Mouse (Mus musculus) gastrocnemius, postnatal 10 days (tissue): ENCODE results near the gene Nipal4. TPM values are rescaled to one million over a fixed set of nuclear protein-coding genes. Genes with fewer than 3 reads are reported as not detected.

Source experiments
- DNase-seq: peaks from one replicate; pipeline ENCODE4 v3.0.0; 2021; ENCODE audit warnings: mixed read lengths
- microRNA-seq, 2 experiments: library from miRNA; unstranded; fragments of <30 nt; microRNA quantifications; one replicate each; pipeline ENCODE4 v1.2.0; 2021
- total RNA-seq, 2 experiments: library from RNA; stranded (reverse); gene quantifications; 2 replicates each; pipeline ENCODE4 v1.2.3; 2021

Gene Nipal4
- total RNA-seq, 2 experiments from 2014 or later: 0.16 to 0.23 TPM

- DNase-seq: no peak
Observed at GRCm38 (mm10) chr11:46115411-46116173, 50.7 kb downstream of the Nipal4 start.

DNA sequence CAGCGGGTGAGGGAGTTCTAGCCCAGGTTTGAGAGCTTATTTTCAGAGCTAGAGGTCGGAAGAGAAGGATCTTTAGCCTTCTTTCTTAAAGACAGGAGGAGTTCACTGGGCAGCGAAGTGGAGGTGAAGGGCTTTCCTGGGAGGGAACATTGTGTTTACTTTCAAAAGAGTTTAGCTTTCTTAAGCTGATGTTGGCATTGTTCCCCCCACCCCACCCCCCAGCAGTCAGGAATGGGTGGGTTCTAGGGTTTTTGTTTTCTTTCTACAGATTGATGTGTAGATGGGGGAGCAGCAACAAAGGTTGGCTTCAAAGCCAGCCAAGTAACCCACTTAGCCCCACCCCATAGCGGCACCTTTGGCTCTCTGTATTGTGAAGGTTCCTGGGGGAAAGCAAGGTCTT, 51.3 kb downstream of the Nipal4 start:
- DNase-seq: no peak

DNA sequence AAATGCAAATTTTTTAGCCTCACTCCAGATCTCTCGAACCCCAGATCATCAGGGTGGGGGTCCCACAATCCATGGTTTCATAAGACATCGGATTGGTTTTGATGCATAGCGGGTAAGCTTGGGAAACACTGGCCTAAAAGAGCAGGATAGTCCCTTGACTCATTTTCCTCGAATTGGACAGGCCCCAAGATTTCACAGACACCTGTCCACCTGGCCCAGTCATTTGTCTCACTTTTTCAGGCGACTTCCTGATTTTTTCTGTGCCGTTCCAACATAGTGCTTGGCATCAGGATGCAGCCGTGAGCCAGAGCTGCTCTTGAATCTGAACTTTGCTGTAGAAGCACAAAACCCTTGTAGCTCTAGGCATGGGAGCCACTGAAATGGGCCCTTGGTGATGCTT, 52.1 kb downstream of the Nipal4 start:
- no peak for DNase-seq

DNA sequence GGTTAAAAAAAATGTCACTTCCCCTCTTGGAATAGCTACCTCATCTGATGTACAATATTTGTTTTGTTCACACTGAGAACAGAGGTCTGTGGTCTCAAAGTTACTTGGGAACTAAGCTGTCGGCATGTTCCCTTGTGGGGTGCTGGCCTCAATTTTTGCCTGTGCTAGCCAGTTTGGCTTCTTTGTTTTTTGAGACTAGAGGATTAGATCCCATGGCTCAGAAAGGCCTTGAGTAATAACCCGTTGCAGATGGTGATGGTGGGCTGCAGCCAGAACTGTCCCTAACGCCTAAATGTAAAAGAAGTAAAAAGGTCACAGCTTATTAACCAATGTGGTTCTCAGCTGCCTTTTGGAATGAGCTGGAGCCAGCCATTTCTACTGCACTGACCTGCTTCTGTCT, 53.1 kb downstream of the Nipal4 start:
- DNase-seq: no peak

- no peak for DNase-seq
Observed at GRCm38 (mm10) chr11:46110945-46111287, 55.4 kb downstream of the Nipal4 start.

DNA sequence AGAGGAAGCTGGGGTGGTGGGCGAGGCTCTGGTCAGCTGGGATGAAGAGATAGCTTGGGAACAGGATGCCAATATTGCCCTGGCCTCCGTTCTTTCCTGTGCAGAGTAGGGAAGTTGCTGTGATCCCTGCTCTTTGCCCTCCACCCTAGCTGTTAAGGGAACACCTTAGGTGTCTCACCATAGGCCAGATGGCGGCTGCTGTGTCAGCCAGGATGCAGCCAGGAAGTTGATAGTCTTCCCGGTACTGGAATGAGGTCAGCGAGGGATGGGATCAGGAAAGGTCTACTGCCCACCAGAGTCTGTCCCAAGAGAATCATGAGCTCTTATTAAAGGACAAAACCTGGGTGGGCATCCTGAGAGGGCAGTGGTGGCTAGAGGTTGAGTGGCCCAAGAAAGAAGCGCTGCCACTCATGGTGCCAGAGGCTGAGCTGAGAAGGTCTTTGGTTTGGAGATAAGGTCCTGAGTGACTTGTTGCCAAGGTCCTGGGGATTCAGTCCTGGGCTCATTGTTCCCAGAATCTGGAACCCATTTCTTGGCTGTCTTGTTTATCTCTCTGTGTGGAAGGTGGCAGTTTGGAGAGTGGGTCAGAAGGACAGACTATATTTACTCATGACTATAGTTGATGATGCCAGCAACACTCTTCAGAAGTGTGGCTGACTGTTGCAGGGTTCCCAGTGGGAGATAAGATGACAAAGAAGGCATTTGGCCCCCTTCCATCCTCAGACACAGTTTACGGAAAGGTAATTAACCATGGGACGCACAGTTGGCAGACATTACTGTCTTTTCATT, 56.0 kb downstream of the Nipal4 start:
- no peak for DNase-seq

DNA sequence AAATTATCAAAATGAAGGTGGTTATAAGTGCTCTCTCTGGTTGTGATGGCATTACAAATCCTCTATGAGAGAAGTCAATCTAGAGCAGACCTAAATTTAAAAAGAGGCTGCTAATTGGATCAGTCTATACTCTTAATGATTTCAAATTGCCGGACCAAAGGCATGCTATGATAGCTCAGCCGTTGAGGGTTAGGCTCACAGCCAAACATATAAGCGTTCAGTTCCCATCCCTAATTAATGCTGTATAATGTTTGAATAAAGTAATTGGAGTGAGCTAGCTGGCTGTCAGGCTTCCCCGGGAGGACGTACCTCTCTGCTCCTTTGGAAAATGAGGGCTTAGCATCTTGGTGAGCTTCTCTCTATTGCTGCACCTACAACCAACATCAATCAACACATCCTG, 57.1 kb downstream of the Nipal4 start:
- DNase-seq: no peak

GRCm38 (mm10) chr11:46107046-46107445, 59.3 kb downstream of the Nipal4 start:
- no peak for DNase-seq

DNA sequence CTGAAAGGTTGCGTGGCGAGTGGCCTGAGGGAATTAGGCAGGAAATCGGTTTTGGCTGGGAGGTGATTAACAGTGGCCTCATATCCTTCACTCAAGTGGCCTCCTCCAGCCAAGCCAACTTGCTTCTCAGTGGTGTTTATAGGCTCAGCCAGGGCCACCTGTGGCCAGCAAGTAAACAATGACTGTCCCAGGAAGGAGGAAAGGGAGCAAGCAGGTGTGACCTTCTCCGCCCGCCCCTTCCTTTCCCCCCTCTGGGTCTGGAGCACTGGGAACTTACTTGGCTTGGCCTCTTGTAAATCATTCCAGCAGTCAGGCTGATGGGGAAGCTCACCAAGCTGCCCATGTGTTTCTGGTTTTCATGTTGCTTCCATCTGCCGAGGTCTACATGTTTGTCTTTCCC, 64.2 kb downstream of the Nipal4 start:
- no peak for DNase-seq

Small RNAs within 50 kb of the gene (microRNA-seq; reads per million reads assigned to microRNA genes)
- 0 to 0.32 reads per million in 2 experiments for gene Mir7239
- 0 reads per million in 2 experiments for gene Mir8100

Other genes starting within 250 kb of the Nipal4 start
- gene Lsm11, start 221.6 kb downstream of the Nipal4 start, total RNA-seq: 1 to 10 TPM; 3.7 to 4.1 TPM
- 10 to 100 TPM in 1 of 2 experiments, 1 to 10 TPM in 1; 6.2 to 11.3 TPM for gene Thg1l, start 211.0 kb downstream of the Nipal4 start, total RNA-seq
- gene Sox30, start 186.2 kb downstream of the Nipal4 start, total RNA-seq: under 1 TPM in 1 of 2 experiments, not detected in 1; 0.07 TPM
- 1 to 10 TPM in 1 of 2 experiments, under 1 TPM in 1; 0.72 to 1.4 TPM for gene Gm12166, start 114.2 kb downstream of the Nipal4 start, total RNA-seq
- gene Adam19, start 110.5 kb downstream of the Nipal4 start, total RNA-seq: 10 to 100 TPM; 30.9 to 42.8 TPM
- gene Fndc9, start 69.0 kb upstream of the Nipal4 start, total RNA-seq: not detected
- 1 to 10 TPM in 1 of 2 experiments, under 1 TPM in 1; 0.87 to 4.3 TPM for gene Cyfip2, start 146.4 kb upstream of the Nipal4 start, total RNA-seq
- gene Itk, start 223.0 kb upstream of the Nipal4 start, total RNA-seq: under 1 TPM; 0.14 to 0.18 TPM
- not detected for gene Fam71b, start 230.1 kb upstream of the Nipal4 start, total RNA-seq